Mouse (Mus musculus) liver, adult 2 months (tissue): ENCODE results near the gene Fam193a. TPM values are rescaled to one million over a fixed set of nuclear protein-coding genes. Genes with fewer than 3 reads are reported as not detected.

Experiments
- DNase-seq: peaks from one replicate; pipeline ENCODE4 v3.0.0-alpha.2; 2011; ENCODE audit warnings: low read depth, low spot score; ENCODE audit errors: extremely low read depth
- H3K27ac ChIP-seq: fragments of 200-500 bp; replicated peaks from 2 replicates; pipeline ENCODE4 v1.5.1; 2012; ENCODE audit warnings: low read depth, mild to moderate bottlenecking, control low read depth, inconsistent platforms, low read length; ENCODE audit not compliant: insufficient read depth
- H3K27me3 ChIP-seq: fragments of 200-500 bp; 2 replicates; pipeline ENCODE4 v1.6.1; 2012; ENCODE audit warnings: mild to moderate bottlenecking, moderate library complexity, low read length, inconsistent platforms; ENCODE audit not compliant: control insufficient read depth, insufficient read depth
- H3K36me3 ChIP-seq: fragments of 200-500 bp; 2 replicates; pipeline ENCODE4 v1.6.1; 2012; ENCODE audit warnings: low read length, inconsistent platforms; ENCODE audit not compliant: control insufficient read depth, insufficient read depth
- H3K4me1 ChIP-seq: fragments of 200-500 bp; 2 replicates; pipeline ENCODE4 v1.6.1; 2011; ENCODE audit warnings: low read length; ENCODE audit not compliant: control insufficient read depth, insufficient read depth
- H3K4me3 ChIP-seq: fragments of 200-500 bp; 2 replicates; pipeline ENCODE4 v1.5.1; 2011; ENCODE audit warnings: low read depth, mild to moderate bottlenecking, control low read depth, low read length, moderate library complexity; ENCODE audit not compliant: insufficient read depth
- H3K79me2 ChIP-seq: fragments of 200-500 bp; 2 replicates; pipeline ENCODE4 v1.6.1; 2012; ENCODE audit warnings: inconsistent platforms, mild to moderate bottlenecking, low read length, moderate library complexity; ENCODE audit not compliant: control insufficient read depth, insufficient read depth
- H3K9ac ChIP-seq: fragments of 200-500 bp; 2 replicates; pipeline ENCODE4 v1.6.1; 2012; ENCODE audit warnings: low read depth, mild to moderate bottlenecking, control low read depth, inconsistent platforms, low read length
- CTCF ChIP-seq: fragments of 200-500 bp; IDR thresholded peaks from 2 replicates; pipeline ENCODE4 v1.5.1; 2011; ENCODE audit warnings: low read depth, low read length, control low read depth
- POLR2A ChIP-seq: fragments of 200-500 bp; IDR thresholded peaks from 2 replicates; pipeline ENCODE4 v1.6.1; 2011; ENCODE audit warnings: low read length, control low read depth; ENCODE audit not compliant: insufficient read depth; ENCODE audit errors: extremely low read depth
- WGBS: fragments of 180-500 bp; shearing (Covaris S2); methylation state at CpG from one replicate; pipeline ENCODE4 v1.1.7; 2018; 5-methylcytosine and 5-hydroxymethylcytosine counted together
- polyA plus RNA-seq: library from polyadenylated mRNA; depleted of rRNA; stranded (reverse); fragments of >200 nt; gene quantifications from 2 replicates; pipeline ENCODE4 v1.2.3, GENCODE M21; 2012
- total RNA-seq: library from RNA; depleted of rRNA; stranded (reverse); fragments of >200 nt; gene quantifications from 2 replicates; pipeline ENCODE4 v1.2.3, GENCODE M21; 2014

Fam193a gene
- total and polyA plus RNA-seq, 2 experiments = 10.2 to 22.6 TPM

- H3K4me3 ChIP-seq = no peak overlapping the region
- no peaks in the 10 kb centered on the region for H3K27me3 ChIP-seq
- H3K27ac ChIP-seq = no peak overlapping the region
- no peak overlapping the region for H3K9ac ChIP-seq
- no peaks in the 10 kb centered on the region for H3K79me2 ChIP-seq
- no peak for TF ChIP-seq POLR2A
- TF ChIP-seq CTCF = no peak
- WGBS = 83% methylated on average over 6 of the region's 6 CpGs
- H3K36me3 ChIP-seq = no peaks in the 10 kb centered on the region
- H3K4me1 ChIP-seq = no peaks in the 10 kb centered on the region
- DNase-seq = no peak
Observed at GRCm38 (mm10) chr5:34488741-34489417, 119.1 kb downstream of the Fam193a start.

- Histone ChIP-seq H3K27me3 (no peaks in the 10 kb centered on the region), H3K4me1 (no peaks in the 10 kb centered on the region), H3K9ac (no peak overlapping the region), H3K27ac (no peak overlapping the region), H3K4me3 (no peak overlapping the region), H3K36me3 (no peaks in the 10 kb centered on the region), H3K79me2 (no peaks in the 10 kb centered on the region)
- no peak for DNase-seq
- TF ChIP-seq CTCF (no peak), POLR2A (no peak)
- WGBS = 87% methylated on average over 3 of the region's 3 CpGs
Observed at GRCm38 (mm10) chr5:34489418-34489787, 119.7 kb downstream of the Fam193a start.

GRCm38 (mm10) chr5:34496745-34497144 is 127.0 kb downstream of the Fam193a start:
- TF ChIP-seq POLR2A = no peak
- TF ChIP-seq CTCF = no peak
- Histone ChIP-seq H3K9ac (no peak overlapping the region), H3K27me3 (no peaks in the 10 kb centered on the region), H3K79me2 (no peaks in the 10 kb centered on the region), H3K4me1 (peaks cover 4% of the 10 kb centered on the region; the same call in 1 of the 2 replicates), H3K4me3 (no peak overlapping the region), H3K27ac (no peak overlapping the region), H3K36me3 (peaks cover 2% of the 10 kb centered on the region; the same call in 1 of the 2 replicates)
- peak; percentile 52 for DNase-seq
- 38% methylated on average over 6 of the region's 6 CpGs for WGBS

DNA sequence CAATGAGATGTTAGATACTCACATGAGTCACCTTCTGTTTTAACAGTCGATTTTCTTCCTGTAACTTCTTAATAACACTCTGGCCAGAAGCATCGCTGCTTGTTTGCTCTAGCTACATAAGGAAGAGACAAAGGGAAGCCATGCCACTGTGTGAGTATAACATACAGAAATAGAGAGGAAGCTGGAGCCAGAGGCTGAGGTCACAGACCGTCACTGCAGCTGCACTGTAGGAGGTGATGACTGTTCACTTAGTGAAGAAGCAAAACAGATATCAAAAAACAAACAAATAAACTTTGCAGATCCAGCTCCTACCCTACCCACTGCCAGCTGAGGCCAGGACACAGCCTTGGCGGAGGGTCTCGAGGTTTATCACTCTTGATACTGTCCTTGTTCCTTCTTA is 131.2 kb downstream of the Fam193a start:
- H3K36me3 ChIP-seq = peaks cover 4% of the 10 kb centered on the region; the same call in 1 of the 2 replicates
- no peak for DNase-seq
- no peaks in the 10 kb centered on the region for H3K27me3 ChIP-seq
- TF ChIP-seq POLR2A (no peak), CTCF (no peak)
- H3K4me3 ChIP-seq = no peak overlapping the region
- no peak overlapping the region for H3K27ac ChIP-seq
- no peaks in the 10 kb centered on the region for H3K79me2 ChIP-seq
- 74% methylated on average over 5 of the region's 5 CpGs for WGBS
- no peak overlapping the region for H3K9ac ChIP-seq
- H3K4me1 ChIP-seq = peaks cover 4% of the 10 kb centered on the region

- no peaks in the 10 kb centered on the region for H3K79me2 ChIP-seq
- peaks cover 4% of the 10 kb centered on the region; the same call in 1 of the 2 replicates for H3K36me3 ChIP-seq
- no peaks in the 10 kb centered on the region for H3K27me3 ChIP-seq
- WGBS = 75% methylated on average over 3 of the region's 3 CpGs
- no peak overlapping the region for H3K4me3 ChIP-seq
- TF ChIP-seq CTCF (no peak), POLR2A (no peak)
- H3K27ac ChIP-seq = no peak overlapping the region
- no peak overlapping the region for H3K9ac ChIP-seq
- peaks cover under 1% of the 10 kb centered on the region for H3K4me1 ChIP-seq
- peak; percentile 28 for DNase-seq
Observed at GRCm38 (mm10) chr5:34501588-34501987, 131.9 kb downstream of the Fam193a start.

DNA sequence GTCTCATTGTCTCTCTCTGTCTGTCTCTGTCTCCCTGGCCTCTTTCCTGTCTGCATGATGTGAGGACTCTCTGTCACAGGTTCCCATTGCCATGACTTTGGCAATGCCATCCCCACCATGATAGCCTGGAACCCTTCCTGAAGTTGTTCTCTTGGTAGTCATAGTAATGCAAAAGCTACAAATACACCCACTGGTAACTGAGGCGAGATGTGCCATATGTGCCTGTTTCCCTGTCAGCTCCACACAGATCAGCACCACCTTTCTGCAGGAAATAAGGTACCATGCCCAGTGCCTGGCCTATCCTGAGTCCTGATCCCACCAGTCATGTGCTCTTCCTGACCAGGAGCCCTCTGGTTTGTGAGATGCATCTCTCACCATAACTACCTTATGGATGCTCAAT is 132.7 kb downstream of the Fam193a start:
- Histone ChIP-seq H3K4me1 (no peaks in the 10 kb centered on the region; the same call in 1 of the 2 replicates), H3K4me3 (no peak overlapping the region), H3K79me2 (no peaks in the 10 kb centered on the region; the same call in 1 of the 2 replicates), H3K9ac (no peak overlapping the region), H3K27me3 (no peaks in the 10 kb centered on the region), H3K27ac (no peak overlapping the region), H3K36me3 (peaks cover 4% of the 10 kb centered on the region; the same call in 1 of the 2 replicates)
- TF ChIP-seq POLR2A (no peak), CTCF (no peak)
- 100% methylated on average over 1 of the region's 1 CpGs for WGBS
- DNase-seq = no peak
